Mouse (Mus musculus) hindbrain, embryonic 14.5 days (tissue): Measurements from ENCODE around the gene Mdm4. TPM values are rescaled to one million over a fixed set of nuclear protein-coding genes. Genes with fewer than 3 reads are reported as not detected.
A peak's percentile ranks its signal among the peaks of the same experiment; 100 is the strongest.

ENCODE experiments used
- ATAC-seq: fragments of 200-750 bp; cut with Nextera tagmentation; 2 replicates; pipeline ENCODE4 v1.8.0; 2017; ENCODE audit warnings: moderate number of reproducible peaks, mild to moderate bottlenecking, moderate TSS enrichment, moderate library complexity; ENCODE audit not compliant: low FRiP score
- DNase-seq: peaks from one replicate; pipeline ENCODE4 v3.0.0-alpha.2; 2015; ENCODE audit warnings: low spot score
- H3K27ac ChIP-seq: fragments of 300-500 bp; sonication (generic); 2 replicates; pipeline ENCODE4 v1.5.1; 2014; ENCODE audit warnings: mild to moderate bottlenecking, moderate library complexity
- H3K27me3 ChIP-seq: fragments of 300-500 bp; sonication (generic); 2 replicates; pipeline ENCODE4 v1.6.1; 2014; ENCODE audit warnings: mild to moderate bottlenecking, low read length, mixed read lengths; ENCODE audit not compliant: control insufficient read depth, insufficient read depth
- H3K36me3 ChIP-seq: fragments of 300-500 bp; sonication (generic); replicated peaks from 2 replicates; pipeline ENCODE4 v1.6.1; 2014; ENCODE audit not compliant: control insufficient read depth, insufficient read depth
- H3K4me1 ChIP-seq: fragments of 300-500 bp; sonication (generic); replicated peaks from 2 replicates; pipeline ENCODE4 v1.6.1; 2014; ENCODE audit warnings: antibody characterized with exemption, low read length, mixed read lengths; ENCODE audit not compliant: control insufficient read depth, insufficient read depth
- H3K4me2 ChIP-seq: fragments of 300-500 bp; sonication (generic); replicated peaks from 2 replicates; pipeline ENCODE4 v1.6.1; 2014; ENCODE audit warnings: mild to moderate bottlenecking, moderate library complexity
- H3K4me3 ChIP-seq: fragments of 300-500 bp; sonication (generic); replicated peaks from 2 replicates; pipeline ENCODE4 v1.5.1; 2014; ENCODE audit warnings: mild to moderate bottlenecking, low read length
- H3K9ac ChIP-seq: fragments of 300-500 bp; sonication (generic); 2 replicates; pipeline ENCODE4 v1.6.1; 2014
- H3K9me3 ChIP-seq: fragments of 300-500 bp; sonication (generic); 2 replicates; pipeline ENCODE4 v1.6.1; 2016; ENCODE audit warnings: low read length; ENCODE audit not compliant: control insufficient read depth
- WGBS: fragments of 180-500 bp; shearing (Covaris S2); extraction: QIAGEN DNeasy Blood & Tissue Kit; methylation state at CpG from one replicate; pipeline ENCODE4 v1.1.7; 2014; 5-methylcytosine and 5-hydroxymethylcytosine counted together
- polyA plus RNA-seq: library from polyadenylated mRNA; unstranded; fragments of >200 nt; fragmentation: Nextera tagmentation; extraction: Ambion mirVana; gene quantifications from 2 replicates; pipeline ENCODE4 v1.2.1, GENCODE M21; 2014

The Mdm4 gene
- polyA plus RNA-seq, 1 experiment from 2014 or later, result 51.8 TPM

GRCm38 (mm10) chr1:132921071-132921470 lies 109.3 kb downstream of the Mdm4 start:
- H3K4me1 ChIP-seq, result peaks cover 48% of the 10 kb centered on the region
- H3K4me2 ChIP-seq, result peak overlapping the region; percentile 12; the same call in 1 of the 2 replicates
- no peaks in the 10 kb centered on the region for H3K27me3 ChIP-seq
- ATAC-seq, result peak; percentile 73
- H3K9me3 ChIP-seq, result no peaks in the 10 kb centered on the region
- DNase-seq, result peak; percentile 68
- peak overlapping the region; percentile 76 for H3K27ac ChIP-seq
- 0 out of 2 replicates have a peak overlapping the region, but pooled peaks have one; percentile 22 for H3K9ac ChIP-seq
- 4% methylated on average over 13 of the region's 13 CpGs for WGBS
- H3K36me3 ChIP-seq, result no peaks in the 10 kb centered on the region
- no peak overlapping the region for H3K4me3 ChIP-seq

GRCm38 (mm10) chr1:132919258-132919657 lies 111.1 kb downstream of the Mdm4 start:
- H3K4me1 ChIP-seq, result peaks cover 56% of the 10 kb centered on the region
- ATAC-seq (no peak), DNase-seq (no peak)
- no peaks in the 10 kb centered on the region for H3K36me3 ChIP-seq
- 75% methylated on average over 8 of the region's 8 CpGs for WGBS
- H3K9ac ChIP-seq, result no peak overlapping the region
- H3K4me2 ChIP-seq, result no peak overlapping the region
- no peak overlapping the region for H3K27ac ChIP-seq
- H3K27me3 ChIP-seq, result no peaks in the 10 kb centered on the region
- no peaks in the 10 kb centered on the region for H3K9me3 ChIP-seq
- H3K4me3 ChIP-seq, result no peak overlapping the region

- Histone ChIP-seq H3K4me2 (no peak overlapping the region; the same call in 1 of the 2 replicates), H3K9me3 (no peaks in the 10 kb centered on the region), H3K4me3 (no peak overlapping the region), H3K36me3 (no peaks in the 10 kb centered on the region), H3K4me1 (peaks cover 56% of the 10 kb centered on the region), H3K27me3 (no peaks in the 10 kb centered on the region), H3K9ac (peak overlapping the region; percentile 28; the same call in 1 of the 2 replicates), H3K27ac (peak overlapping the region; percentile 66)
- 22% methylated on average over 10 of the region's 10 CpGs for WGBS
- no peak for ATAC-seq
- DNase-seq, result no peak
These were observed 112.2 kb downstream of the Mdm4 start for GRCm38 (mm10) chr1:132918117-132918680.

DNA sequence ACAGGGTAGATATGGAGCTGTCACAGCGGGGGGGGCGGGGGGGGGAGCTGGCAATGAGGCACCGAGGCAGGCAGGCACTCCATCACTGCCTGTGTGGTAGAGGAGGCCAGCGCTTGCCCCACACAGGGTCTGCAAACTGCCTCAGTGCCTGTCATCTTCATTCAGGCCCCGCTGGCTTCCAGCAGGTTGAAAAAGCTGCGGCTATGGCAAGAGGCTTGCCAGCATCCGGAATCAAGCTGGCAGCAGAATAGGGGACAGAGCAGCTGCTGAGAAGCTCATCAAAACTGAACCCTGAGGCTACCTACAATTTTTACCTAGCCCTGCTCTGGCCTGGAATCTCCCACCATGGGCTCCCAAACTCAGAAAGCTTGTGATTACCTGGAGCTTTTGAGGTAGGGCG lies 112.8 kb downstream of the Mdm4 start:
- Histone ChIP-seq H3K4me3 (no peak overlapping the region), H3K4me1 (peaks cover 56% of the 10 kb centered on the region)
- ATAC-seq, result peak; percentile 19; the same call in 1 of the 2 replicates

GRCm38 (mm10) chr1:132915849-132916493 lies 114.4 kb downstream of the Mdm4 start:
- Histone ChIP-seq H3K4me3 (no peak overlapping the region), H3K27ac (no peak overlapping the region), H3K36me3 (no peaks in the 10 kb centered on the region), H3K9ac (no peak overlapping the region), H3K9me3 (no peaks in the 10 kb centered on the region), H3K27me3 (no peaks in the 10 kb centered on the region), H3K4me2 (no peak overlapping the region), H3K4me1 (peaks cover 47% of the 10 kb centered on the region)
- 39% methylated on average over 6 of the region's 6 CpGs for WGBS
- DNase-seq (no peak), ATAC-seq (0 out of 2 replicates have a peak, but pooled peaks have one; percentile 46)

More for the DNA sequence above, 112.8 kb downstream of the Mdm4 start:
- 9% methylated on average over 8 of the region's 8 CpGs for WGBS
- no peak overlapping the region; the same call in 1 of the 2 replicates for H3K4me2 ChIP-seq
- H3K36me3 ChIP-seq, result no peaks in the 10 kb centered on the region
- H3K9me3 ChIP-seq, result no peaks in the 10 kb centered on the region
- peak overlapping the region; percentile 66 for H3K27ac ChIP-seq
- no peaks in the 10 kb centered on the region for H3K27me3 ChIP-seq
- H3K9ac ChIP-seq, result peak overlapping the region; percentile 28; the same call in 1 of the 2 replicates
- DNase-seq, result peak; percentile 59

- Histone ChIP-seq H3K36me3 (no peaks in the 10 kb centered on the region), H3K4me1 (peaks cover 26% of the 10 kb centered on the region), H3K9ac (no peak overlapping the region), H3K4me2 (no peak overlapping the region), H3K4me3 (no peak overlapping the region), H3K27me3 (no peaks in the 10 kb centered on the region), H3K27ac (peak overlapping the region; percentile 43; the same call in 1 of the 2 replicates), H3K9me3 (no peaks in the 10 kb centered on the region)
- WGBS, result 34% methylated on average over 11 of the region's 11 CpGs
- DNase-seq, result no peak
- peak; percentile 43; the same call in 1 of the 2 replicates for ATAC-seq
These were observed 119.8 kb downstream of the Mdm4 start for GRCm38 (mm10) chr1:132910414-132911041.

- 97% methylated on average over 1 of the region's 1 CpGs for WGBS
- Histone ChIP-seq H3K4me1 (peaks cover 24% of the 10 kb centered on the region), H3K27ac (peak overlapping the region; percentile 43; the same call in 1 of the 2 replicates), H3K4me3 (no peak overlapping the region), H3K4me2 (no peak overlapping the region), H3K36me3 (no peaks in the 10 kb centered on the region), H3K9me3 (no peaks in the 10 kb centered on the region), H3K9ac (no peak overlapping the region), H3K27me3 (no peaks in the 10 kb centered on the region)
- 0 out of 2 replicates have a peak, but pooled peaks have one; percentile 2 for ATAC-seq
- DNase-seq, result no peak
These were observed 120.4 kb downstream of the Mdm4 start for GRCm38 (mm10) chr1:132909951-132910350.
